Mouse (Mus musculus) thymus, adult 2 months (tissue): ENCODE measurements around the gene Greb1. TPM values are rescaled to one million over a fixed set of nuclear protein-coding genes. Genes with fewer than 3 reads are reported as not detected.

ENCODE experiments used
- DNase-seq: peaks from one replicate; pipeline ENCODE4 v3.0.0; 2021
- H3K27ac ChIP-seq: fragments of 200-500 bp; 2 replicates; pipeline ENCODE4 v1.5.1; 2012; ENCODE audit warnings: low read length, control low read depth; ENCODE audit not compliant: control insufficient read depth, insufficient read depth
- H3K27me3 ChIP-seq: fragments of 200-500 bp; 2 replicates; pipeline ENCODE4 v1.6.1; 2012; ENCODE audit warnings: mild to moderate bottlenecking, low read length, moderate library complexity, mixed read lengths; ENCODE audit not compliant: control insufficient read depth, insufficient read depth
- H3K36me3 ChIP-seq: fragments of 200-500 bp; 2 replicates; pipeline ENCODE4 v1.6.1; 2012; ENCODE audit warnings: mild to moderate bottlenecking, low read length, moderate library complexity; ENCODE audit not compliant: control insufficient read depth, insufficient read depth
- H3K4me1 ChIP-seq: fragments of 200-500 bp; replicated peaks from 2 replicates; pipeline ENCODE4 v1.6.1; 2012; ENCODE audit warnings: low read length; ENCODE audit not compliant: control insufficient read depth, insufficient read depth
- H3K4me3 ChIP-seq: fragments of 200-500 bp; 2 replicates; pipeline ENCODE4 v1.5.1; 2012; ENCODE audit warnings: mild to moderate bottlenecking, low read length, control low read depth, moderate library complexity; ENCODE audit not compliant: control insufficient read depth, insufficient read depth
- CTCF ChIP-seq: fragments of 200-500 bp; IDR thresholded peaks from 2 replicates; pipeline ENCODE4 v1.5.1; 2012; ENCODE audit warnings: mild to moderate bottlenecking, control low read depth, low read length, moderate library complexity, borderline replicate concordance; ENCODE audit not compliant: control insufficient read depth, poor library complexity, insufficient read depth; ENCODE audit errors: extremely low read depth
- POLR2A ChIP-seq: fragments of 200-500 bp; IDR thresholded peaks from 2 replicates; pipeline ENCODE4 v1.6.1; 2012; ENCODE audit warnings: mild to moderate bottlenecking, low read length, control low read depth, moderate library complexity; ENCODE audit not compliant: control insufficient read depth, poor library complexity, insufficient read depth; ENCODE audit errors: extremely low read depth
- WGBS: fragments of 180-500 bp; shearing (Covaris S2); methylation state at CpG from one replicate; pipeline ENCODE4 v1.1.7; 2018; 5-methylcytosine and 5-hydroxymethylcytosine counted together
- polyA plus RNA-seq: library from polyadenylated mRNA; depleted of rRNA; stranded (reverse); fragments of >200 nt; gene quantifications from 2 replicates; pipeline ENCODE4 v1.2.3, GENCODE M21; 2012

Greb1 gene
- polyA plus RNA-seq, 1 experiment, result 10.6 TPM

- peaks cover 4% of the 10 kb centered on the region for H3K4me1 ChIP-seq
These were observed 63.4 kb downstream of the Greb1 start for GRCm38 (mm10) chr12:16737266-16737665.

GRCm38 (mm10) chr12:16734698-16735097 is 66.0 kb downstream of the Greb1 start:
- Histone ChIP-seq H3K27ac (no peak overlapping the region), H3K4me3 (no peak overlapping the region), H3K36me3 (no peaks in the 10 kb centered on the region), H3K4me1 (peaks cover under 1% of the 10 kb centered on the region), H3K27me3 (no peaks in the 10 kb centered on the region)
- no peak for DNase-seq
- WGBS, result 94% methylated on average over 3 of the region's 3 CpGs
- no peak for TF ChIP-seq POLR2A
- TF ChIP-seq CTCF, result no peak

More at GRCm38 (mm10) chr12:16737266-16737665, 63.4 kb downstream of the Greb1 start:
- Histone ChIP-seq H3K4me3 (no peak overlapping the region), H3K27me3 (no peaks in the 10 kb centered on the region), H3K27ac (no peak overlapping the region), H3K36me3 (no peaks in the 10 kb centered on the region)
- TF ChIP-seq POLR2A (no peak), CTCF (no peak)
- 73% methylated on average over 5 of the region's 5 CpGs for WGBS
- DNase-seq, result no peak

GRCm38 (mm10) chr12:16734009-16734408 is 66.7 kb downstream of the Greb1 start:
- Histone ChIP-seq H3K36me3 (no peaks in the 10 kb centered on the region), H3K27me3 (no peaks in the 10 kb centered on the region), H3K27ac (no peak overlapping the region), H3K4me1 (no peaks in the 10 kb centered on the region; the same call in 1 of the 2 replicates), H3K4me3 (no peak overlapping the region)
- 85% methylated on average over 8 of the region's 8 CpGs for WGBS
- TF ChIP-seq CTCF (no peak), POLR2A (no peak)
- DNase-seq, result no peak

- Histone ChIP-seq H3K27ac (no peak overlapping the region), H3K4me3 (no peak overlapping the region), H3K27me3 (no peaks in the 10 kb centered on the region), H3K4me1 (no peaks in the 10 kb centered on the region; the same call in 1 of the 2 replicates), H3K36me3 (no peaks in the 10 kb centered on the region)
- 71% methylated on average over 11 of the region's 11 CpGs for WGBS
- DNase-seq, result no peak
- TF ChIP-seq CTCF (no peak), POLR2A (no peak)
These were observed 69.5 kb downstream of the Greb1 start for GRCm38 (mm10) chr12:16731121-16731741.

GRCm38 (mm10) chr12:16730196-16730595 is 70.5 kb downstream of the Greb1 start:
- H3K27ac ChIP-seq, result no peak overlapping the region
- no peak for DNase-seq
- no peak overlapping the region for H3K4me3 ChIP-seq
- 90% methylated on average over 11 of the region's 11 CpGs for WGBS
- no peaks in the 10 kb centered on the region; the same call in 1 of the 2 replicates for H3K4me1 ChIP-seq
- H3K36me3 ChIP-seq, result no peaks in the 10 kb centered on the region
- no peaks in the 10 kb centered on the region for H3K27me3 ChIP-seq
- TF ChIP-seq POLR2A, result no peak
- no peak for TF ChIP-seq CTCF

- no peaks in the 10 kb centered on the region for H3K36me3 ChIP-seq
- no peaks in the 10 kb centered on the region for H3K27me3 ChIP-seq
- WGBS, result 89% methylated on average over 5 of the region's 5 CpGs
- DNase-seq, result no peak
- H3K27ac ChIP-seq, result no peak overlapping the region
- no peaks in the 10 kb centered on the region for H3K4me1 ChIP-seq
- no peak overlapping the region for H3K4me3 ChIP-seq
- TF ChIP-seq POLR2A, result no peak
- no peak for TF ChIP-seq CTCF
These were observed 72.5 kb downstream of the Greb1 start for GRCm38 (mm10) chr12:16728221-16728620.
